Mouse (Mus musculus): ENCODE measurements around the gene Pus3. TPM values are rescaled to one million over a fixed set of nuclear protein-coding genes. Genes with fewer than 3 reads are reported as not detected.

Pus3 gene
- total RNA-seq, 2 experiments from 2014 or later, result 9.0 to 11.8 TPM

Other genes starting within 250 kb of the Pus3 start
- 10 to 100 TPM; 62.0 to 63.2 TPM for gene Cdon, start 137.5 kb upstream of the Pus3 start, total RNA-seq (2021)
- not detected for gene Gm1113, start 40.3 kb upstream of the Pus3 start, total RNA-seq (2021)
- under 1 TPM; 0.10 to 0.15 TPM for gene Ddx25, start 67 bp upstream of the Pus3 start, total RNA-seq (2021)
- gene Pate2, start 11.7 kb downstream of the Pus3 start, total RNA-seq (2021), result under 1 TPM; 0.21 to 0.42 TPM
- gene Hyls1, start 11.8 kb downstream of the Pus3 start, total RNA-seq (2021), result 1 to 10 TPM; 3.0 to 4.1 TPM
- gene Pate4, start 53.3 kb downstream of the Pus3 start, total RNA-seq (2021), result not detected
- not detected for gene Pate3, start 89.6 kb downstream of the Pus3 start, total RNA-seq (2021)
- not detected for gene Pate1, start 128.8 kb downstream of the Pus3 start, total RNA-seq (2021)
- not detected for gene Gm17677, start 182.5 kb downstream of the Pus3 start, total RNA-seq (2021)
- gene Gm17727, start 219.5 kb downstream of the Pus3 start, total RNA-seq (2021), result not detected
- not detected for gene Gm27235, start 231.5 kb downstream of the Pus3 start, total RNA-seq (2021)
- gene D730048I06Rik, start 231.5 kb downstream of the Pus3 start, total RNA-seq (2021), result not detected